Mouse (Mus musculus) cortical plate, adult 2 months (tissue): Measurements from ENCODE around the gene Bcl9.

Experiments
- CTCF ChIP-seq: fragments of 200-500 bp; IDR thresholded peaks from 2 replicates; pipeline ENCODE4 v1.5.1; 2011; ENCODE audit warnings: mild to moderate bottlenecking, control low read depth, low read length; ENCODE audit not compliant: insufficient read depth; ENCODE audit errors: extremely low read depth
- POLR2A ChIP-seq: fragments of 200-500 bp; IDR thresholded peaks from 2 replicates; pipeline ENCODE4 v1.6.1; 2011; ENCODE audit warnings: mild to moderate bottlenecking, low read length, control low read depth; ENCODE audit not compliant: insufficient read depth; ENCODE audit errors: extremely low read depth

DNA sequence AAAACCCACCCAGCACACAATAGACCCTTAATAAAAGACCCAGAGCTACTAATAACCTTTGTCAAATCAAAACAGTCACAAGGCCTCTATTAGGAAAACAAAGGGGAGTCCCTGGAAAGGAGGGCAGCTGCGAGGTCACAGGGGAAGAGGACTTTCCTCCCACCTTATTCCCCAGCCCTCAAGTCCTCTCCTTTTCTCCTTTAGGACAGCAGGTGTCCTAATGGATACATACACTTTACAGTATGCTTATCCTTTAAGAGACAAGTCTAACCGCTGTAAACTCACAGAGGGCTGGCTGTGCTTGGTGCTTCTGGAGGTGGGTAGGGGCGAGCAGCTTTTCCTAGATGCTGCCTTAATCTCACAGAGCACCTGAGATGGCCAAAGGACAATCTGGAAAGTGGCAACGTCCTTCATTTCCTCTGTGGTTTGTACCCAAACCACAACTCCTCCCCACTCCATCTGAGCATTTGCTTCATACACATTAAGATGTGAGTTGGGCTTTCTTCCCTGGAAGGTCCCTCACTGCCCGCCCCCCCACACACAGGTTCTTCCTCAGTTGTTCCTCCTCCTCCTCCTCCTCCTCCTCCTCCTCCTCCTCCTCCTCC, 42.8 kb downstream of the Bcl9 start:
- TF ChIP-seq POLR2A (no peak), CTCF (no peak)
